Mouse (Mus musculus): Measurements from ENCODE around the gene Mrps17. TPM values are rescaled to one million over a fixed set of nuclear protein-coding genes. Genes with fewer than 3 reads are reported as not detected.
"Not testable (repeated sequence)": the region's sequence is repeated elsewhere in the genome, so short reads cannot be mapped to it uniquely, and the experiment has no call there.

Gene Mrps17
- 169 and 174 TPM in 2 replicates for polyA plus RNA-seq (2015; fragmentation: Nextera tagmentation; extraction: Ambion mirVana)

- Histone ChIP-seq H3K27ac (replicated peaks) (peak within 1 kb of the TSS; percentile 72), H3K9ac (replicated peaks) (peak within 1 kb of the TSS; percentile 69), H3K4me3 (replicated peaks) (peak within 1 kb of the TSS; percentile 60), H3K27me3 (replicated peaks) (no peaks in the 10 kb centered on the region), H3K36me3 (peaks cover 30% of the 10 kb centered on the region), H3K9me3 (replicated peaks) (no peaks in the 10 kb centered on the region), H3K4me2 (peak within 1 kb of the TSS; percentile 84), H3K4me1 (peaks cover 12% of the 10 kb centered on the region)
- WGBS = under 1% methylated on average over 33 of the region's 33 CpGs
- ATAC-seq (ENCODE audit: low FRiP score) = peak; percentile 97
Observed at GRCm38 (mm10) chr5:129715326-129715861, at the start of gene Mrps17. Gene Mrps17, plus strand, starts transcription at chr5:129715497.

- no peak overlapping the region for H3K4me2 ChIP-seq
- peaks cover 17% of the 10 kb centered on the region for H3K4me1 ChIP-seq
- no peaks in the 10 kb centered on the region for H3K9me3 ChIP-seq (replicated peaks)
- no peak overlapping the region for H3K27ac ChIP-seq (replicated peaks)
- no peak overlapping the region for H3K4me3 ChIP-seq (replicated peaks)
- ATAC-seq (ENCODE audit: low FRiP score) = no peak
- H3K27me3 ChIP-seq (replicated peaks) = no peaks in the 10 kb centered on the region
- H3K9ac ChIP-seq (replicated peaks) = no peak overlapping the region
- H3K36me3 ChIP-seq = no peaks in the 10 kb centered on the region
- WGBS = 95% methylated on average over 10 of the region's 10 CpGs
Observed at GRCm38 (mm10) chr5:129666271-129666909, 48.9 kb upstream of the Mrps17 start.

- Histone ChIP-seq H3K9ac (replicated peaks) (no peak overlapping the region), H3K27ac (replicated peaks) (no peak overlapping the region), H3K4me2 (no peak overlapping the region), H3K4me1 (peaks cover 17% of the 10 kb centered on the region), H3K36me3 (no peaks in the 10 kb centered on the region), H3K4me3 (replicated peaks) (no peak overlapping the region), H3K9me3 (replicated peaks) (no peaks in the 10 kb centered on the region), H3K27me3 (replicated peaks) (no peaks in the 10 kb centered on the region)
- 94% methylated on average over 4 of the region's 4 CpGs for WGBS
- ATAC-seq (ENCODE audit: low FRiP score) = no peak
Observed at GRCm38 (mm10) chr5:129667851-129668250, 47.4 kb upstream of the Mrps17 start.

GRCm38 (mm10) chr5:129669453-129670035 is 45.8 kb upstream of the Mrps17 start:
- under 1% methylated on average over 31 of the region's 31 CpGs for WGBS
- peak overlapping the region; percentile 86 for H3K4me3 ChIP-seq (replicated peaks)
- H3K27me3 ChIP-seq (replicated peaks) = no peaks in the 10 kb centered on the region
- H3K4me2 ChIP-seq = peak overlapping the region; percentile 79
- peak; percentile 55 for ATAC-seq (ENCODE audit: low FRiP score)
- H3K36me3 ChIP-seq = no peaks in the 10 kb centered on the region
- H3K27ac ChIP-seq (replicated peaks) = peak overlapping the region; percentile 80
- no peaks in the 10 kb centered on the region for H3K9me3 ChIP-seq (replicated peaks)
- H3K9ac ChIP-seq (replicated peaks) = peak overlapping the region; percentile 92
- peaks cover 17% of the 10 kb centered on the region for H3K4me1 ChIP-seq

GRCm38 (mm10) chr5:129670036-129670458 is 45.2 kb upstream of the Mrps17 start, which contains the start of gene Zfp11:
Gene Zfp11, minus strand, starts transcription at chr5:129670099.
- under 1% methylated on average over 23 of the region's 23 CpGs for WGBS
- peak within 1 kb of the TSS; percentile 80 for H3K27ac ChIP-seq (replicated peaks)
- peak; percentile 83 for ATAC-seq (ENCODE audit: low FRiP score)

GRCm38 (mm10) chr5:129685141-129685540 is 30.2 kb upstream of the Mrps17 start:
- not testable (repeated sequence) for H3K9ac ChIP-seq (replicated peaks); H3K27me3 ChIP-seq (replicated peaks); H3K9me3 ChIP-seq (replicated peaks); H3K4me3 ChIP-seq (replicated peaks); H3K4me2 ChIP-seq; ATAC-seq (ENCODE audit: low FRiP score); H3K27ac ChIP-seq (replicated peaks); H3K4me1 ChIP-seq; H3K36me3 ChIP-seq
- 97% methylated on average over 5 of the region's 5 CpGs for WGBS

More at GRCm38 (mm10) chr5:129670036-129670458, 45.2 kb upstream of the Mrps17 start, which contains the start of gene Zfp11:
- Histone ChIP-seq H3K4me3 (replicated peaks) (peak within 1 kb of the TSS; percentile 86), H3K9me3 (replicated peaks) (no peaks in the 10 kb centered on the region), H3K4me2 (peak within 1 kb of the TSS; percentile 79), H3K9ac (replicated peaks) (peak within 1 kb of the TSS; percentile 92), H3K27me3 (replicated peaks) (no peaks in the 10 kb centered on the region), H3K36me3 (no peaks in the 10 kb centered on the region), H3K4me1 (peaks cover 17% of the 10 kb centered on the region)

- 83% methylated on average over 7 of the region's 7 CpGs for WGBS
- ATAC-seq (ENCODE audit: low FRiP score) = no peak
- H3K4me3 ChIP-seq (replicated peaks) = no peak overlapping the region
- H3K9me3 ChIP-seq (replicated peaks) = no peaks in the 10 kb centered on the region
- no peaks in the 10 kb centered on the region for H3K4me1 ChIP-seq
- H3K27me3 ChIP-seq (replicated peaks) = no peaks in the 10 kb centered on the region
- no peak overlapping the region for H3K9ac ChIP-seq (replicated peaks)
- H3K36me3 ChIP-seq = no peaks in the 10 kb centered on the region
- H3K27ac ChIP-seq (replicated peaks) = no peak overlapping the region
- no peak overlapping the region for H3K4me2 ChIP-seq
Observed at GRCm38 (mm10) chr5:129687621-129688020, 27.7 kb upstream of the Mrps17 start.

GRCm38 (mm10) chr5:129690528-129690927 is 24.8 kb upstream of the Mrps17 start:
- no peaks in the 10 kb centered on the region for H3K4me1 ChIP-seq
- H3K27me3 ChIP-seq (replicated peaks) = no peaks in the 10 kb centered on the region
- no peak overlapping the region for H3K4me2 ChIP-seq
- H3K4me3 ChIP-seq (replicated peaks) = no peak overlapping the region
- H3K9ac ChIP-seq (replicated peaks) = no peak overlapping the region
- 87% methylated on average over 3 of the region's 3 CpGs for WGBS
- ATAC-seq (ENCODE audit: low FRiP score) = no peak
- H3K36me3 ChIP-seq = no peaks in the 10 kb centered on the region
- no peak overlapping the region for H3K27ac ChIP-seq (replicated peaks)
- H3K9me3 ChIP-seq (replicated peaks) = no peaks in the 10 kb centered on the region

GRCm38 (mm10) chr5:129700506-129700905 is 14.8 kb upstream of the Mrps17 start:
- Histone ChIP-seq H3K4me2 (0 out of 2 replicates have a peak overlapping the region, but pooled peaks have one; percentile 5), H3K4me1 (no peaks in the 10 kb centered on the region), H3K27ac (replicated peaks) (no peak overlapping the region), H3K36me3 (no peaks in the 10 kb centered on the region), H3K27me3 (replicated peaks) (peaks cover 10% of the 10 kb centered on the region; the same call in 1 of the 2 replicates), H3K9ac (replicated peaks) (no peak overlapping the region), H3K4me3 (replicated peaks) (no peak overlapping the region), H3K9me3 (replicated peaks) (no peaks in the 10 kb centered on the region)
- WGBS = 37% methylated on average over 2 of the region's 2 CpGs
- ATAC-seq (ENCODE audit: low FRiP score) = no peak

GRCm38 (mm10) chr5:129701706-129702105 is 13.6 kb upstream of the Mrps17 start:
- WGBS = 74% methylated on average over 1 of the region's 1 CpGs

GRCm38 (mm10) chr5:129703368-129703767 is 11.9 kb upstream of the Mrps17 start:
- Histone ChIP-seq H3K36me3 (no peaks in the 10 kb centered on the region), H3K9me3 (replicated peaks) (no peaks in the 10 kb centered on the region), H3K27ac (replicated peaks) (no peak overlapping the region), H3K4me2 (no peak overlapping the region), H3K27me3 (replicated peaks) (peaks cover 10% of the 10 kb centered on the region; the same call in 1 of the 2 replicates), H3K4me3 (replicated peaks) (no peak overlapping the region), H3K9ac (replicated peaks) (no peak overlapping the region), H3K4me1 (no peaks in the 10 kb centered on the region)
- no peak for ATAC-seq (ENCODE audit: low FRiP score)

More at GRCm38 (mm10) chr5:129701706-129702105, 13.6 kb upstream of the Mrps17 start:
- Histone ChIP-seq H3K36me3 (no peaks in the 10 kb centered on the region), H3K9me3 (replicated peaks) (no peaks in the 10 kb centered on the region), H3K27ac (replicated peaks) (no peak overlapping the region), H3K4me1 (no peaks in the 10 kb centered on the region), H3K4me3 (replicated peaks) (no peak overlapping the region), H3K4me2 (no peak overlapping the region), H3K9ac (replicated peaks) (no peak overlapping the region), H3K27me3 (replicated peaks) (peaks cover 10% of the 10 kb centered on the region; the same call in 1 of the 2 replicates)
- ATAC-seq (ENCODE audit: low FRiP score) = no peak

- Histone ChIP-seq H3K4me2 (no peak within 1 kb of the TSS), H3K27ac (replicated peaks) (no peak within 1 kb of the TSS), H3K27me3 (replicated peaks) (no peaks in the 10 kb centered on the region), H3K9ac (replicated peaks) (no peak within 1 kb of the TSS), H3K9me3 (replicated peaks) (no peaks in the 10 kb centered on the region), H3K4me3 (replicated peaks) (no peak within 1 kb of the TSS), H3K4me1 (no peaks in the 10 kb centered on the region), H3K36me3 (no peaks in the 10 kb centered on the region)
- no peak for ATAC-seq (ENCODE audit: low FRiP score)
- WGBS = 67% methylated on average over 2 of the region's 2 CpGs
Observed at GRCm38 (mm10) chr5:129708412-129708811, 6.9 kb upstream of the Mrps17 start, which contains the start of gene Sept14. Gene Sept14, minus strand, starts transcription at chr5:129708512.
